Mouse (Mus musculus) ovary, adult 18-20 months (tissue): ENCODE data around the gene Rab11b.
"Not testable (repeated sequence)": the region's sequence is repeated elsewhere in the genome, so short reads cannot be mapped to it uniquely, and the experiment has no call there.

ENCODE experiments used
- DNase-seq: peaks from one replicate; pipeline ENCODE4 v3.0.0; 2022; ENCODE audit warnings: low spot score, mixed read lengths

Gene Rab11b

DNA sequence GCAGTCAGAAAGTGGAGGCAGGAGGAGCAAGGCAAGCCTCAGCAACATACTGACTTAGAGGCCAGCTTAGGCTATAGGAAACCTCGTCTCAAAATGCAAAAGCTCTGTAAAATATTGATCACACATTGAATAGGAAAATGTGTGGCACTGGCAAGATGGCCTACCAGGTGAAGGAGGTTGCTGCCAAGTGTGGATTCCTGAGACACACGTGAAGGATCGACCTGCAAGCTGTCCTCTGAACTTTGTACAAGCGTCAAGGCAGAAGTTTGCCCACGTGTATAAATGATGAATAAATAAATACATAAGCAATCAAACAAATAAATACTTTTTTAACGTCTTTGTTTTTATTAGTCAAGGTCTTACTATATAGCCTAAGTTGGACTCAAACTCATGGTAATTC lies 13.1 kb upstream of the Rab11b start:
- DNase-seq: no peak

DNA sequence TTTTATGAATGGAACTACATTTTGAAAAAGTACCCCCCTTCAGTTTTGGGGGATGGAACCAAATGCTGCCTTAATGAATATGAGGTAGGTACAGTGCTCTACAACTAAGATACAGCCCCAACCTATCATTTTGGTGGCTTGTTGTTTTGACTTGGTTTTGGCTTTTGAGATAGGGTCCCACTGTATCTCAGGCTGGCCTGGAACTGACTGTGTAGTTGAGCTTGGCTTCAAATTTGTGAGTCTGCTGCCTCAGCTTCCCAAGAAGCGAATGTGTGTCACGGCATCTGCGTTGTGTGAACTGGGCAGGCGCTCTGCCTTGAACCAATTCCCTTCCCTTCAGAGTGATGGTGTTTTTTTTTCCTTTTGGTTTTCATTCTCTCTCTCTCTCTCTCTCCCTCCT lies 11.3 kb upstream of the Rab11b start:
- no peak for DNase-seq

DNA sequence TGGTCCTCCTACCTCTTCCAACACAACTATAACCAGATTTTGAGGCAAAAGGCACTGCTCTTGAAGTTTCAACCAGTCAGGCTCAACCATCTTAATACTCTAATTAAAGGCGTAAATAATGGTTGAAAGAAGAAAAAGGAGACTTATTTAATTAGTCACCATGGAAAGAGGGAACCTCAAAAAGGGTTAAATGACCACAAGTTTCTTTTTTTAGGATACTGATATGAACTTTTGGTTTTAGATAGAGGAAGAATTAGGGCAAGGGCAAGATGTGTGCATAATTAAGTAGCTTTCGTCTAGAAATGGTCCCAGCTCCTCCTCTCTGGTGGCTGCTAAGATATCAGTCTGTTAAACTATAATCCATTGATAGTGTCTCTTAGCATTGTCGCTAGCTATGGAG lies 6.1 kb upstream of the Rab11b start:
- no peak for DNase-seq

DNA sequence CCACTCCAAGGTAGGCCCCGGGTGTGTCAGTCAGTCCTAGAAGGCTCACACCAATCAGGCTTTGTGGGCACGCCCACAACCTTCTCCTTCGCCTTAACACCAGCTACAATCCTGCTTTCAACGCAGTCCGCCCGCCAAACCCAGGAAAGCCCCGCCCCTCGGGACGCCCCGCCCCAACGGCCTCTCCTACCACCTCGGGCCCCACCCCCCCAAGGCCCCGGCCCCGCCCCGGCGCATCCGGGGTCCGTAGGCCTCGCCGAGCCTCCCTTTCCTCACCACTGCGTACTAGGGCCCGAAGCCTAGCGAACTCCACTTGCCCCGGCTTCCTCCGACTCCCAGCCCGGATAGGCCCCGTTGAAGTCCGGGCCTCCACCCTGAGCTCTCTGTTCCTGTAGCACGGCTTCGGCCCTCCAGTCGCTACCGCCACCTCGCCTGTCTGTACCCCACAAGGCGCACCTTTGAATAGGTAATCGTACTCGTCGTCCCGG lies 519 bp downstream of the Rab11b start:
- DNase-seq: peak; percentile 92

DNA sequence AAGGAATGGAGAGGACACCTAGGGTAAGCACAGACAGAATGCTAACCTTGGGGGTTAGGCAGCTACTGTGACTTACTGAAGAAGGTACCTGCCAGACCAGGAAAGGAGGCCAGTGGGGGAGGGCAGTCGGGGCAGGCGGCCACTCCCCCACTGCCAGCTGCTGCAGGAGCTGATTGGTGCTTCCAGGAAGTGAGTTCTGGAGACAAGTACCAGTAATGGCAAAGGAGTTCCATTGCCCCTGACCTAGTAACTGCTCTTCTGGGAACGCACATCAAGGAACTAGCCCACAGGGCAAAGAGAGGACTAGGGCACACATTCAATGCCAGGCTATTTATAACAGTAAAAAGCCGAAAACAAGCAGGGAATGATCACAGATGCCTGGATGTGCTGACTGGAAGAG lies 3.1 kb downstream of the Rab11b start:
- peak; percentile 47 for DNase-seq

DNA sequence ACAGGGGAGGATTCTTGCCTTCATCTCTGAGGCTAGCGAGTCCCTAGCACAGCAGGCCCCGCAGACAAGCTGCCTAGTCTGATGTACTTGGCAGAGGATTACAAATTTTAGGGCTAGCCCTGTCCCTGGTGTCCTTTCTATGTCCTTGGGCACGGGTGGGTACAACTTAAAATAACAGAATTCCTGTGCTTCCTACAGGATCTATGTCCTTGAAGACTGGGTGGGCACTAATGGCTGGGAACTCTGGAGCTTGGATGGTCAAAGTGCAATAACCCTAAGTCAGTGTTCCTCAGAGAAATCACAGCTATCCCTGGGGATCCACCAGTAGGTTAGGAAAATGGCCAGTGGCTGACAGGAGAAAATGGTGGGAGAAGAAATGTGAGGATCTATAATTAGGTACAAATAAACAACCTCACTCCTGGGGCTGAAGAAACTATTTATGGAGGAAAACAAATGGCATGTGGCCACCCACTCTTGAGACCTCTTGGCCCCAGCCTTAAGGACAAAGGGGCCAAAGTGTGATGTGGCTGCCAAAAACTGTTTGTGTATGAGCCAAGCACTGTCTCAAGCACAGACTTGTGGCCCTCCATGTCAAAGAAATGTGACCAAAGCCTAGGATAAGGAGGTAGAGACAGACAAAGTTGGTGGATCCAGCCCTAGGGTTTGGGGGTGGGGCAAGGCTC lies 4.1 kb downstream of the Rab11b start:
- DNase-seq: no peak

DNA sequence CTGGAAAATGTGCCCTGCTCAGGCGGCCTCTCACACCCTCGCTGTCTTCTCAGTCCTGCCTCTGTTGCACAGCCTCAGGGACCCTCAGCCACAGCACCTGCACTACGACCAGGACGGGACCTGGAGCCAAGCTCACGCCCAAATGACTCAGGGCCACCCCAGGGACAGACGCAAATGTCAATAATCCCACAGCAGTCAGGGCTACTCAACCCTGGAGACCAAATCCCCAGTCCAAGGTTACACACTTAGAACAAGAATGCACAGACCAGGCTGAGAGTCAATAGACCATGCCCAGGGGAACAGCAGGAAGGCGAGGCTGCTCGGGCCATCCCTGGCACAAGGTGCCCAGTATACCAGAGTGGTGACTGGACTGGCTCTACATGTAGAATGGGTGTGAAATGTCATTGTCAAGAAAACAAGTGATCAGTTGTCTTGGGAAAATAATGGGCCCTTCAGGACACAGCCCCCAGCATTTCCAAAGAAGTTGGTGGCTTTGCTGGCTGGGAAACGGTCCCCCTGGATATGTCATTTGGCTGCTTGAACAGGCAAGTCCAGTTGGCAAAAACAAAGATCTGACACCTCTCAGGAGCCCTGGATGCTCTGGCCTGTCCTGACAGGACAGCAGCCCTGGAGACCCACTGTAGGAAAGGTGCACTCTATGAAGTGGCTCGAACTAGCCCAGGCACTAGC lies 4.8 kb downstream of the Rab11b start:
- peak; percentile 39 for DNase-seq

DNA sequence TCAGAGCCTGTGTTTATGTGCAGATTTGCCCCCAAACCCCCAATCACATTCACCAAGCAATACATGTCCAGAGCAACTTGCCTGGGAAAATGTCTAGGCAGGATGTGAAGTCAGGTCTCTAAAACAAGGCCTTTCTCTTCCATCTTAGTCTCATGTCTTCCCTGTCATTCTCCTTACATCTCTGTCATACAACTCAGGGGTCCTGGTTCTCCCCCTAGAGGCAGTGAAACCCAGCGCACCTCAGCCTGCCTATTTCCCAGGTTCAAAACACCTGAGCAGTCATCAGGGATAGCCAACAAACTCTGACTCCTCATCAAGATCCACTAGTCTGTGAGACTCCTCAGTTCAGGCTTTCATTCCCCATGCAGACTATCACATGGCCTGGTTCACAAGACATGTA lies 5.7 kb downstream of the Rab11b start:
- DNase-seq: no peak

DNA sequence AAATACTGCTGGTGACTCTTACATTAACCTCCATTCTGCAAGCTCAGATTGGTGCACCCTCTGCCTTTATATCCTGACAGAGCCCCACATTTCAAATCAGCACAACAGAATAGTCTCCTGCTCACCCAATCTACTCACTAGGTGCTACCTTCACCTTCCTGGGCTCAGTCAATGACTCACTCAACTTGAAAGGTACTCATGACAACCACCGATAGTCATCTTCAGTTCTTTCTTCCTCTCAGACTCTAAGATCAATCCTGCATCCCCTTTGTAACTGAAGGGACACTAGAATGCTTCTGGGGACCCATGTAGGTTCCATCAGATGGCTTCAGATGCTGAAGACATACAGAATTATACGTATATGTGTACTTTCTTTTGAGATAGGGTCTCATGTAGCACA lies 8.0 kb downstream of the Rab11b start:
- DNase-seq: no peak

DNA sequence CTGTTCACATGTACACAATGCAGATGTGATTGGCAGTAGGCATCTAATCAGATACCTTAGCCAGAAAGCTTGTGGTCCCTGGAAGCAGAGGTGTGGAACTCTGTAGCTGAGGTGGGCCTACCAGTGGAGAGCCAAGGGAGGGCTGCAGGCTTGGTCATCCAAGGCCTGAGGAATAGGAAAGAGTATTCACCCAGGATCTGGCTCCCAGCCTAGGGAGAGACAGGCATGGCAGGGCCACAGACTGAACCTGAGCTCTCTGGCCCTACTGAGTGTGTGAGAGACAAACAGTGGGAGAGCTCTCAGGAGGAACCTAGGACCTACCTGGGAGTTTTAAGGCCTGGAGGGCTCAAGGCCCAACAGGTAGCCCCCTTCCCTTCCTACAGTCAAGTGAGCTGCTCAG lies 9.1 kb downstream of the Rab11b start:
- no peak for DNase-seq

DNA sequence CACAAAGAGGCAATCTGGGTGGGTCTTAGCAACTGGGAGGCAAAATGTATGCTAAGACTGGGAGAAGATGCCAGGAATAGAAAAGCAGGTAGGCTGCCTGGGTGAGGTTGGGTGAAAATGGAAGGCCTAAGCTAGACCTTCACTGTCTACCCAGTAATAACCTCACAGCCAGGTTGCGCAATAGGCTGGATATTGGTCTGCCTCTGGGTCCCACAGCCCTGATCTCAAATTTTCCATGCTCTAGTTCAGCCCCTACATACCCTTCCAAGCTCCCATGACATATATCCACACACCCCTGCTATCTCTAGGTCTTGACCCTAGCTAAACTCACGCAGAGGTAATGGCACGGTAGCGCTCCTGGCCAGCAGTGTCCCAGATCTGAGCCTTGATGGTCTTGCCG lies 10.9 kb downstream of the Rab11b start:
- no peak for DNase-seq

DNA sequence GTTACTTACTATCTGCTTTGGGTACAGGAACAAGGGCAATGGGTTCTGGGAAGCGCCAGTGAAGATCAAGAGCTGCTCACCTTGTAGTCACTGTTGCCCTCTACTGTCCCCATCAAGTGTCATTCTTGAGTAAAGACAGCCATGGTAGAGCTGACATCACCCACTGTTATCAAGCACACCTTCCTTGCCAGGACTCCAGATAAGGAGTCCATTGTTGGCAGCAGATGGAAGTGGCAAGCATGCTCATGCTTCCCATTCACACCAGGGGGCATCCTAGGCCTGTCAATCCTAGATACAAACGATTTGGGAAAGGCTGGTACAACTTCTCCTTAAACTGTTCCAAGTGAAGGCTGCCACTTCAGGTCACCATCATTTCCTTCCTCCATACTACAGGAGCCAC lies 14.3 kb downstream of the Rab11b start:
- no peak for DNase-seq

DNA sequence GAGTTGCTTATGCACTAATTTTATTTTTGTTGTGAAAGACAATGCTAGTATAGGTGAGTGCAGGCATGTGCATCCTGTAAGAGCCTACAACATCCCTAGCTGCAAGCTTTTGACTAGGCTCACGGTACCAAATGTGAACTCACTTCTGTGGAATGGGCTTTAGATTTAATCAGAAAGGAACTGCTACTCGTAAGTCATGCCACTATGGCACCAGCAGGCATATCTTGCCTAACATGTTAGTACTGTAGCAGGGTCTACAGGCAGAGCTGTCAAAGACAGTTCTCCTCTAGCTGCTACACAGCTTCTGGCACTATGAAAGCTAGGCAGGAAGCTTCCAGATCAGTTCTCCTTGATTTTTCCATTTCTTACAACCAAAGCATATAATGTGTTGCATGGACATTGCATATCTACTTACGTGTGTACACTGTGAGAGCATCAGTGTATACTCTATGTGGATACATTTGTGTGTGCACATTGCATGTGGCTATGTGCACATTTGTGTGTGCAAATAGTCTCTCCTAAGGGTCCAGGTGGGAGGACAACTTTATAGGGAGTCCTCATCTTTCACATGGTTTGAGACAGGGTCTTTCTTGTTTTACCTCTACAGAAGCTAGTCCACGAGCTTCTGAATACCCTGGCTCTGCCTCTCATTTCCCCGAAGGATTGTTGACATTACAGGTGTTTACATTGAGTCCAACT lies 15.5 kb downstream of the Rab11b start:
- DNase-seq: no peak

DNA sequence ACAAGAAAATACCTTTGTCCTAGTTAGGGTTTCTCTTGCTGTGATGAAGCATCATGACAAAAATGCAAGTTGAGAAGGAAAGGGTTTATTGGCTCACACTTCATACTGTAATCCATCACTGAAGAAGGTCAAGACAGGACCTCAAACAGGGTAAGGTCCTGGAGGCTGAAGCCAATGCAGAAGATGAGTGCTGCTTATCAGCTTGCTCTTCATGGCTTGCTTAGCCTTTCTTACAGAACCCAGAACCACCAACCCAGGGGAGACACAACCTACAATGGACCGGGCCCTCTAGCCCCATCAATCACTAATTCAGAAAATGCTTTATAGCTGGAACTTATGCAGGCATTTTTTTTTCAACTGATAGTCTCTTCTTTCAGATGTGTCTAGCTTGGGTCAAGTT lies 17.9 kb downstream of the Rab11b start:
- DNase-seq: no peak

DNA sequence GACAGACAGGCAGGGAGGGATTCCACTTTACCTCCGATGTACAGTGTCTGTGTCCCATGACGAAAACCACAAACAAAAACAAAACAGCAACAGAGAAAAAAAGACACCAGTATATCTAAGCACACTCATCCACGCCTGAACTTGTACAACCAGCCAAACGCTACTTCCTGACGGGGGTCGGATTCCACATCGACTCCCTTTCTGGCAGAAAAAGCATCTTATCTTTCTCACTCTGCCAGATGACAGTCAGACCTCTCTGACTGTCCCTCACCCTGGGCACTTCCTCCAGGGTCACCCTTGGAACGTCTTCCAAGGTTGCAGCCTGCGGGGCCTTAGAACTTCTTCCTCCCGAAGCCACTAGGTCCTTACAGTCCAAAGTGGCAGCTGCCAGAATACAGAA lies 26.8 kb downstream of the Rab11b start:
- DNase-seq: not testable (repeated sequence)

DNA sequence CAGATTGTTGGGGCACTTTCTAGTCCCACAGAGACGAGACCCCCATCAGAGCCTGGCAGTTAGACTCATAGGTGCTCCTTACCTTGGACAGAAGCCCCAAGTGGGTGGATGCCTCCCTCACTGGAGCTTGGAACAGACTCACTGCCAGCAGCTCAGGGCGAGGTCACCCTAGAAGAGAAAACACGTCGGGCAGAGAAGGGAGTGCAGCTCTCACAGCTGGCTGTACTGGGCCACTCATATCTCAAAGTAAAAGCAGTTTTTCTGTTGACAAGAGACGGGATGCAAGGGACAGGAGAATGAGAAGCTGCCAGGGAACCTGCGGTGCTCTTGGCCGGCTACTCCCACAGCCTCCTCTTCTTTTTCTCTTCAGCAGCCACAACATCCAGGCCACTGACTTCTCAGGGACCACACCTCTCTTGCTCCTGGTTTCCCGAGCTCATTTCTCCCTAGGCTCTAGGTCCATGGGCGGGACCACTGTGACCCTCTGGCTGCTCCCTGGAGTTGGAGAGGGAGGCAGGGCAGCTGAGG lies 27.7 kb downstream of the Rab11b start:
- peak; percentile 75 for DNase-seq

DNA sequence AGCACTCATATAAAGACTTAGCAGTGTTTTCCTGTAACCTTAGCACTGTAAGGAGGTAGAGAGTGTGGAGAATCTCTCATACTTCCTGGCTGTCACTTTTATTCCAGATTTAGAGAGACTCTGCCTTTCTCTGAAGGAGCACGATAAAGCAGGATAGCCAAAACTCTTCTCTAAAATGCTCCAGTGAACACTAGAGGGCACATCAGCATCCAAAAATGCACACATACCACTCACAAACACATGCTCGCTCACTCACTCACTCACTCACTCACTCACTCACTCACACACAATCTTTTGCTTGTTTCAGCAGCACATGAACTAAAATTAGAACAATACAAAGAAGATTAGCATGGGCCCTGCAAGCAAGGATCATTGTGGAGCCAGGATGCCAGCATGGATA lies 31.1 kb downstream of the Rab11b start:
- no peak for DNase-seq

DNA sequence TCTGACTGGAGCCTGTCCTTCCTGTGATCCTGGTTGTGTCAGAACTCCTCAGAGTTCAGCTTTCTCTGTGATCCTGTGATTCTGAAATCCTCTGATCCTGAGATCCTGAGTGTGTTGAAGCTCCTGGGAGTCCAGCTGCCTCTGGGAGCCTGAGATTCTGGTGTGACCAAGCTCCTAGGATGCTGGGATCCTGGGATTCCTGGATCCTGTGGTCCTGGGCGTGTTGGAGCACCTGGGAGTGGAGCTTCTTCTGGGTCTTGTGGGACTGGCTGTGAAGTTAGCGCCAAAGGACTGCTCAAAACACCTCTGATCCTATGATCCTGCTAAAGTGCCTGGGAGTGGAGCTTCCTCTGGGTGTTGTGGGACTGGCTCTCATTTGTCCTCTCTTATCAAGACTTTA lies 31.9 kb downstream of the Rab11b start:
- DNase-seq: no peak

DNA sequence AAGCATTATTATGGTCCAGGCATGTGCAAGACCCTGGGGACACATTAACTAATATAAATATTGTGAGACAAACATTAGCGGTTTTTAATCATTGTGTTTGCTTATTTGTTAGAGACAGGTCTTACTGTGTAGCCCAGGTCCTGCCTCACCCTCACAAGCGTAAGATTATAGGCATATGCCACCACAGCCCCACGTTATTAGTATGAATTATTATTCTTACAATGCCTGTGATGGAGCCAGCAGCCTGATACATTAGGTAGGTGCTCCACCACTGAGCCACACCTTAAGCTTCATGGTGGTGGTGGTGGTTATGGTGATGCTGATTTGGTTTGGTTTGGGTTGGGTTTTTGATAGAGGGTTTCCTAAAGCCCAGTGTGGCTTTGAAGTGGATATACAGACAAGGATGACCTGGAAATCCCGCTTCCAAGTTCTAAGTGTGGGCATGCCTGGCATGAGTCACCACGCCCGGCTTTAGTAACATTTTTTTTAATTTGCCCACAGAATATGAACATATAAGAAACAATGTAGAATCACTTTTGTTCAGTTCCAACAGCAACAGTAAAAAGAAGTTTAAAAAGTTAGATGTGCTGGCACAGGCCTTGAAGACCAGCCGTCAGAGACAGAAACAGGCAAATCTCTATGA lies 40.5 kb downstream of the Rab11b start:
- no peak for DNase-seq

DNA sequence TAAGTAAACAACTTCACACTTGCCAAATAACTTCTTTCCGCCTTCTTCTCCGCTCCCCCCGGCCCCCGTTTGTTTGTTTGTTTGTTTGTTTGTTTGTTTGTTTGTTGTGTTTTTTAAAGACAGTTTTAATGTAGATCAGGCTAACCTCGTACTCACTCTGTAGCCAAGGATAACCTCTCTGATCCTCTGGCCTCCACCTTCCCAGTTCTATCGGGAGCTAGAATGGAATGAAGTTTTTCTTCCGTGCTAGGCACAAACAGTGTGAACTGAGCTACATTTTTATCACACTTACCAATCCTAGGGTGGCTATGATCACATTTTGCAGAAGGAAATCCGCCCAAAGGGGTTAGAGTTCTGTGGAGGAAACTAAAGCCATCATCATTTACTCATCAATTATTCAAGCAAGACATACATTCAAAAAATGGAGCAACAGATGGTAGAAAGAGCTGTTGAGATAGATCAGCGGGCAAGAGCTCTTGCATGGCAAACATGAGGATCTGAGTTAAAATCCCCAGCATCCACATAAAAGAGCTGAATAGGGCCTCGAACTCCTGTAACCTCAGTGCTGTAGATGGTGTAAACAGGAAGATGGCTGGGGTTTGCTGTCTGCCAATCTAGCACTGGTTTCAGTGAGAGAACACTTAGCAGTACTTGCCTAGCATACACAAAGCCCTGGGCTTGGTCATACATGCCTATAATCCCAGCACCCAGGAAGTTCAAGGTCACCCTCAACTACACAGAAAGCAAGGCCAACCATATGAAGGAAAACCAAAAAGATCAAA lies 41.2 kb downstream of the Rab11b start:
- DNase-seq: no peak

DNA sequence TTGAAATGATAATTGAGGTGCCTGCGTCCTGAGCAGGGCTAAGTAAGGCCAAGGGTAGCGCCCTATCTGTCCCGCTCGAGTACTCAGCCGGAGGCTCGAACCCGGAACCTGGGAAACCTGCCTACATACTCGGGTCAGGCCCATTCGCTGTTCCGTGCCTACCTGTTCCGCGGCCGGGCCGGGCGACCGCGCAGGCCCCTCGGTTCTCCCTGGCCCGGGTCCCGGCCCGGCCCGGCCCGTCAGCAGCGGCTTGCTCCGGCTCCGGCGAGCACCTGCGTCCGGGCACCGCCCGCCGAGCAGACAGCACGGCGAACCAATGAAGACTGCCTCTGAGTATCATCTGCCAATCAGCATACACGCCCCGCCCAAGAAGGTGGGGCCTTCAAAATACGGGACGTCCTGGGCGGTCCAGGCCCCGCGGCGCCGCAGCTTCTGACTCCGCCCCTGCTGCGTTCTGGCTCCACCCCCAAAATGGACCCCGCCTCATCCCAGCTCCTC lies 41.9 kb downstream of the Rab11b start, which contains the start of gene March2:
Gene March2, minus strand, starts transcription at position 287 of the 498 bp plus-strand sequence.
- DNase-seq: peak; percentile 95
